Mouse (Mus musculus): ENCODE data around the gene Dmac2.

- TF ChIP-seq CTCF (conservative IDR thresholded peaks at IDR 0.05; ENCODE audit: low read length) = no peak
- no peak for TF ChIP-seq NANOG (IDR thresholded peaks at IDR 0.05; ENCODE audit: borderline replicate concordance, low read length)
Measured at GRCm38 (mm10) chr7:25651281-25651680, 32.1 kb downstream of the Dmac2 start.

Data from E14TG2a.4 (cell line).